Mouse (Mus musculus): ENCODE measurements around the gene Rap1gap2. TPM values are rescaled to one million over a fixed set of nuclear protein-coding genes. Genes with fewer than 3 reads are reported as not detected.

The Rap1gap2 gene
- polyA plus RNA-seq, 1 experiment, result 7.3 TPM

DNA sequence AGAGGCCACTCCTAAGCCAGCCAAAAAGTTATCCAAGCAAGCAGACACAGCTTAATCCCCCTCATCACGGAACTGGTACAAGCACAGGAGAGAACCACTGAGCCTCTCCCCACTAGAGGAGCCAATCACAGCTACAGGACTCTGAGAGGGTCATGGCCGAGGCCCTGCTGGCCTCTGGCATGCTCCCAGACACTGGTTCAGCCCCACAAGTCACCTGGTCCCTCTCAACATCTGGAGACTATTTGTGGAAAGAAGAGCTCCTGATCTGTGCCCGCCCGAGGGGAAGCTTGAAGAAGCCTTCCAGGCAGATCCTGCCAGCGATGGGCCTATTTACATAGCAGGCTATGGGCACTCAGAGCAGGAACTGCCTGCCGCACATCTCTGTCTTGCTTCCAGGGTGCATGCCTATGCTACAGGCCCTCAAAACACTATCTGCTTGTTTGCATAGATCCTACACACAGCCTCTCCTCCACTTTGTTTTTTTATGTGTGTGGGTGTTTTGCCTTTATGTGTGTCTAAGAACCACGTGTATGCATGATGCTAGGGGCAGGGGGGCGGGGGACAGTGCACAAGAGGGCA is 111.1 kb downstream of the Rap1gap2 start:
- no peak for TF ChIP-seq CTCF (IDR thresholded peaks at IDR 0.05; ENCODE audit: borderline replicate concordance, insufficient read depth, low read length)
- TF ChIP-seq POLR2A (IDR thresholded peaks at IDR 0.05; ENCODE audit: low read depth, low read length), result no peak
- Histone ChIP-seq H3K4me1 (ENCODE audit: control insufficient read depth, insufficient read depth, low read length) (0 out of 2 replicates have a peak, but pooled peaks cover 3% of the 10 kb centered on the region), H3K27ac (ENCODE audit: insufficient read depth, low read length) (no peak overlapping the region), H3K4me3 (ENCODE audit: insufficient read depth, low read length) (no peak overlapping the region)

DNA sequence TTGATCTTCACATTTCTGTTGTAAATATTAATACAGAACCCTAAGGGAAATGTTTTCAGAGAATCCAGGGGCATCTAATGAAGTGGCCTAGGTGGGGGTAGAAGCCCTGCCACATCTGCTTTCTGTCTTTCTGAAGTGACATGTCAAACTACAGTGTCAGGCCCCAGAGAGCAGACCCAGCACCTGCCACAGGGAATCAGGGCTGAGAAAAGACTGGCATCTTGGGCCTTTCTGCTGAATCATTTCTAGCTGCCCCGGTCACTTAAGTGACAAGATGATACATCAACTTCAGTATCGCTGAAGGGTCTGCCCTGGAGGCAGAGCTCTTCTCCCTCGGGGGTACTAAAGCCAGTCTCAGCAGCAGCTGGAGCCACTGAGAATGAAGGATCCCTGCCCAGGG is 111.7 kb downstream of the Rap1gap2 start:
- Histone ChIP-seq H3K4me3 (ENCODE audit: insufficient read depth, low read length) (no peak overlapping the region), H3K4me1 (ENCODE audit: control insufficient read depth, insufficient read depth, low read length) (0 out of 2 replicates have a peak, but pooled peaks cover 3% of the 10 kb centered on the region), H3K27ac (ENCODE audit: insufficient read depth, low read length) (no peak overlapping the region)
- TF ChIP-seq CTCF (IDR thresholded peaks at IDR 0.05; ENCODE audit: borderline replicate concordance, insufficient read depth, low read length), result no peak
- no peak for TF ChIP-seq POLR2A (IDR thresholded peaks at IDR 0.05; ENCODE audit: low read depth, low read length)

DNA sequence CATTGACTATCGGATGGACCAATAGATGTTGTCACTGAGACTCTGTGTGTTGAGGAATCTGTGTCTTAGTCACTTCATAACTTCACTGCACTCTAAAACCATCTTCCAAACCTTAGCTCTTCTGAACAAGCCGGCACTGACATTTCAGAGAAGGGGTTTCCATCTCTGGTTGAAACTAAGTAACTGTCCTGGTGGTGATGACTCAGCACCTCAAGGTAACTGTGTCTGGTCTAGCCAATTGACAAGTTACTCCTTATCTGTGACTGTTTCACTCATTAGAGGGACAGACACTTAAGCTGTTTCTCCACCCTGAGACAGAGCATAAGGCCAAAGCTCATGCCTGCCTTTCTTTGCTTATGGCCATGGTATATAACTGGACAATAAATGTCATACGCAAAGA is 114.1 kb downstream of the Rap1gap2 start:
- no peaks in the 10 kb centered on the region for H3K4me1 ChIP-seq (ENCODE audit: control insufficient read depth, insufficient read depth, low read length)
- no peak for TF ChIP-seq POLR2A (IDR thresholded peaks at IDR 0.05; ENCODE audit: low read depth, low read length)
- TF ChIP-seq CTCF (IDR thresholded peaks at IDR 0.05; ENCODE audit: borderline replicate concordance, insufficient read depth, low read length), result no peak
- no peak overlapping the region for H3K27ac ChIP-seq (ENCODE audit: insufficient read depth, low read length)
- H3K4me3 ChIP-seq (ENCODE audit: insufficient read depth, low read length), result no peak overlapping the region

DNA sequence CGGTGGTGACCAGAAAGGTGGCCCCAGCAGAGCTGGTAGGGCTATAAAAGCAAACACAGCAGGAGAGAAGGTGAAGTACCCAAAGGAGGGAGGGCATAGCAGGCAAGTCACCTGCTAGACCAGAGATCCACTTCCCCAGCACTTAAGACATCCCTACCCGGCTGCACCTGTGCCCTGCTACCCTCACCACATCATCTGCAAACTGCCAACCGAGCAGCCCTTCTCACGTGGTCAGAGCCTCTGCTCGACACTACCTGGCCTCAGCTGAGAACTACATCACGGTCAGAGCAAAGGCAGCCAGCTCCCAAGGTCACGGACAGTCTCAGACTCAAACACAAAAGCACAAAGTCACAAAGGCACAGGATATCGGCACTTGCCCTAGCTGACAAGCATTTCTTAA is 116.8 kb downstream of the Rap1gap2 start:
- H3K4me1 ChIP-seq (ENCODE audit: control insufficient read depth, insufficient read depth, low read length), result no peaks in the 10 kb centered on the region
- no peak overlapping the region for H3K4me3 ChIP-seq (ENCODE audit: insufficient read depth, low read length)
- no peak overlapping the region for H3K27ac ChIP-seq (ENCODE audit: insufficient read depth, low read length)
- TF ChIP-seq POLR2A (IDR thresholded peaks at IDR 0.05; ENCODE audit: low read depth, low read length) (no peak), CTCF (IDR thresholded peaks at IDR 0.05; ENCODE audit: borderline replicate concordance, insufficient read depth, low read length) (no peak)

DNA sequence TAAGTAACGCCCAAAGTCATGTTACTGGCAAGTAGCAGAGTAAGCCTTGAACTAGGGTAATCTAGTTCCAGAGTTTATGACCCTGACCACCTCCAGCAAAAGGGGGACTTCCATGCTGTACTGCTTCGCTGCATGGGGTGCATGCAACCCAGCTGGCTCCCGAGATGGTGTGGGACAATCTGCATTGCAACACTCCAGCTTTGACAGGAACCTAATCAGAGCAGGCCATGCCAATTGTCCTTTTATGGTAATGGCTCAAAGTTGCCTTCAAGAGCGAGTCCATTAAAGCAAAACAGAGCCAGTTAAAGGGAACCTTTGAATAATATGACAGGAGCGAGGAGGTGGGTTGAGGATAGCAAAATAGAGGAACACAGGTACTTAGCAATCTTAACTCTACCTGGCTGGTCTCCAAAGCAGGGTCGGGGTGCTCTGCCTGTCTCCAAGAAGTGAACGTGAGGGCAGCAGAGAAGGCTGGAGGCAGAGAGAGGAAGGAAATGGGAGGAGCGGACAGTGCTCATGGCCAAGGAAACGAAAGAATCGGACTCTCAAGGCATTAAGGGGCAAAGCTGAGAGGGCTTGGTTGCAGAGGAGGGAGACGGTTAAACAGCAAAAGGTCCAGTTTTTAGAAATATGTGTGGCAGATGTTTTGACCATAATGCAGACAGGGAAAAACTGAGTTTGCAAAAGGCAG is 117.4 kb downstream of the Rap1gap2 start:
- no peak for TF ChIP-seq POLR2A (IDR thresholded peaks at IDR 0.05; ENCODE audit: low read depth, low read length)
- no peak for TF ChIP-seq CTCF (IDR thresholded peaks at IDR 0.05; ENCODE audit: borderline replicate concordance, insufficient read depth, low read length)
- Histone ChIP-seq H3K4me1 (ENCODE audit: control insufficient read depth, insufficient read depth, low read length) (no peaks in the 10 kb centered on the region), H3K4me3 (ENCODE audit: insufficient read depth, low read length) (no peak overlapping the region), H3K27ac (ENCODE audit: insufficient read depth, low read length) (no peak overlapping the region)

DNA sequence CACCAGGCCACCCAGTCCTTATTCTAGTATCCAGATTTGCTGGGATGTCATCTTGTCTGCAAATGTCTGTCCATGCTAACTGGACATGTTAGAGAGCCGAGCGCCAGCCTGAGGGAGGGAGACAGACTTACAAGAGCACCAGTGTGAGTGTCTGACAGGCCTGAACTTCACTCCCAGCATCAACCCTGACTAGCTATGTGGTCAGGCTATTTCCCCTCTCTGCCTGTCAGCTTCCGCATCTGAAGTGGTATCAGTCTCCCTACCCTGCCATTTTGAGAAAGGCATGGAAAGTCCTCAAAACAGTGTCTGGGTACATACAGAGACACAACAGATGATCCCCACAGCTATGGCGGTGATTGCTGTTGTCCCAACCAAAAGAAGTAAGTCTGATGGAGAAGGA is 119.6 kb downstream of the Rap1gap2 start:
- TF ChIP-seq POLR2A (IDR thresholded peaks at IDR 0.05; ENCODE audit: low read depth, low read length) (no peak), CTCF (IDR thresholded peaks at IDR 0.05; ENCODE audit: borderline replicate concordance, insufficient read depth, low read length) (no peak)
- Histone ChIP-seq H3K27ac (ENCODE audit: insufficient read depth, low read length) (no peak overlapping the region), H3K4me3 (ENCODE audit: insufficient read depth, low read length) (no peak overlapping the region), H3K4me1 (ENCODE audit: control insufficient read depth, insufficient read depth, low read length) (no peaks in the 10 kb centered on the region)

DNA sequence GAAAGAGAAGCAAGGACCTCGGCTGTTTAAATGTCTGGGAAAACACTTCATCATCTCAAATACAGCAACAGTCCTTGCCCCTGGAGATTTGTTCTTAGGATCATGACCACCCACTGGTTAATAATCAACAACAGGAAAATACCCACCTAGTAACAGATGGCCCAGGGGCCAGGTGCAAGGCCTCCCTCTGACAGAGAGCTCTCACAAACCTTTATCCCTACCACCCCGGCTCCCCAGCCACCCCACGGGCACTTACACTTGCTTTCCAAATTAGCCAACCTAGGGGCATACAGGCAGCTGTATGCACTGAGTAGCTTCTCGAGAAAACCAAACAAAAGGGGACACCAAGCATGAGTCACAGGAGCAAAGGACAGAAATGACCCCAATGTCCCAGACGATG is 121.5 kb downstream of the Rap1gap2 start:
- Histone ChIP-seq H3K27ac (ENCODE audit: insufficient read depth, low read length) (no peak overlapping the region), H3K4me3 (ENCODE audit: insufficient read depth, low read length) (no peak overlapping the region), H3K4me1 (ENCODE audit: control insufficient read depth, insufficient read depth, low read length) (no peaks in the 10 kb centered on the region)
- no peak for TF ChIP-seq CTCF (IDR thresholded peaks at IDR 0.05; ENCODE audit: borderline replicate concordance, insufficient read depth, low read length)
- TF ChIP-seq POLR2A (IDR thresholded peaks at IDR 0.05; ENCODE audit: low read depth, low read length), result no peak

DNA sequence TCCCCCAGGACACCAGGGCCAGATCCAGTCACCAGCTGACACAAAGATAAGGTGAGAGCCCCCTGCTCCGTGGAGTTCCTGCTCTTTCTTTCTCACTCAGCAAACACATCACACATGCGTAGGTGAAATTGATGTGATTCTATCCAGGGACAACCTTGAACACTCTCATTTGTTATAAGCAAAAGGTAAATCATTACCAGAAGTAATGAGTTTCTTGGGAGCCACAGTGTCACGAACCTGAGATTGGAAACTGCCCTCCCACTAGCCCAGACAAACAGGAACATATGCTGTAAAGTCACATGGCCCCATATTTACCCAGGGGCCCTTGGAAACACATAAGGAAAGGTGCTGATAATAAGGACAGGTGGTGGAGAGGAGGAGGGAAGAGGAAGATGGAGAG is 122.8 kb downstream of the Rap1gap2 start:
- Histone ChIP-seq H3K4me3 (ENCODE audit: insufficient read depth, low read length) (no peak overlapping the region), H3K27ac (ENCODE audit: insufficient read depth, low read length) (no peak overlapping the region)
- TF ChIP-seq POLR2A (IDR thresholded peaks at IDR 0.05; ENCODE audit: low read depth, low read length) (no peak), CTCF (IDR thresholded peaks at IDR 0.05; ENCODE audit: borderline replicate concordance, insufficient read depth, low read length) (no peak)

DNA sequence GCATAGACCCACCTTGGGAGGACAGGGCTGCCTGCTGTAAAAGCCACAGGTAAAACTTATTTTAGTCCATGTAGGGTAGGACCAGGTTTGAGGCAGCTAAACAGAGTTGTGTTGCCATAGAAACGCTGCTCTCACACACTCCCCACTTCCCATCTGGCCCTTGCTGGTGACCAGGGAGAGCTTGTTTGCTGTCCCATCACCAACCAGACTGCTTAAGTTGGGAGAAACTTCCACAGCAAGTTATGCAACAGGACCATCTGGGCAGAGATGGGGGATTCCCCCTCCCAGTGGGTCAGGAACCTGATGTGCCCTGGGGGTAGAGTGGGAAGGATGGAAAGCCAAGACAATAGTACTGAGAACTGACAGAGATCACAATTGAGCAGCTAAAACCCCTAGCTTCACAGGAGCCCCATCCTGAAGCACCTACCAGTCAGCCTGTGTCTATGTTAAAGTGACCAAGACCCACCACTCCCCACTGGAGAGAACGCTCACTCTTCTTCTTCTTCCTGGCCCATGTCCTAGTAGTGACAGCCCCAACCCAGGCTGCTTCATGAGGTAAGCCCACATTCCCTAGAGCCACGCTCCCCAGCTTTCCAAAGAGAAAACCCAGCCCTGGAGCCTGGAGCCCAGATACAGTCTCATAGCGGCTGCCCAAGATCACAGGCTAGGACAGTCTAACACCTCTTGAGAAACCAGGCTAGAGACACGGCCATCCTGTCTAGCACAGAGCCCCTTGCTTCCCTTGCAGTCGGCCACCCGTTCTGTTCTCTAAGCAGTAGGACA is 125.1 kb downstream of the Rap1gap2 start:
- Histone ChIP-seq H3K4me3 (ENCODE audit: insufficient read depth, low read length) (no peak overlapping the region), H3K4me1 (ENCODE audit: control insufficient read depth, insufficient read depth, low read length) (peaks cover 10% of the 10 kb centered on the region), H3K27ac (ENCODE audit: insufficient read depth, low read length) (no peak overlapping the region)
- TF ChIP-seq CTCF (IDR thresholded peaks at IDR 0.05; ENCODE audit: borderline replicate concordance, insufficient read depth, low read length) (no peak), POLR2A (IDR thresholded peaks at IDR 0.05; ENCODE audit: low read depth, low read length) (no peak)

More for the DNA sequence above, 122.8 kb downstream of the Rap1gap2 start:
- peaks cover 6% of the 10 kb centered on the region; the same call in 1 of the 2 replicates for H3K4me1 ChIP-seq (ENCODE audit: control insufficient read depth, insufficient read depth, low read length)

DNA sequence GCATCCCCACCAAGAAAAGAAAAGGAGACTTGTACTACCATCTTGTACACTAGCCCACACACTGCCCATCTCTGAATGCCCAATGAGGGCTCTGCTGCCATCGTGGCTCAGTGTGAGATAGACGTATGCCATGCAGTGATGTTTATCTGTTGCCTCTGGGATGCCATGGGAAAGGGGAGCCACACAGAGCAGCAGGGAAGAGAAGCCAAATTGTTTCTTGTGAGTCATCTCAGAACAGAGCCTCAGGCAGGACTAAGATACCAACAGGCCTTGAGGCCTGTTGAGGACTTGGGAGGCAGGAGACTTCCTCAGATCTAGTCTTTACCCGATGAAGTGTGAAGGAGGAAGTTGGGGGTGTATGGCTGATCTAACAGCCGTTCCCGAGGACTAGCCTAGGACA is 126.8 kb downstream of the Rap1gap2 start:
- Histone ChIP-seq H3K4me1 (ENCODE audit: control insufficient read depth, insufficient read depth, low read length) (peaks cover 10% of the 10 kb centered on the region), H3K27ac (ENCODE audit: insufficient read depth, low read length) (peak overlapping the region; percentile 42; the same call in 1 of the 2 replicates), H3K4me3 (ENCODE audit: insufficient read depth, low read length) (no peak overlapping the region)
- TF ChIP-seq CTCF (IDR thresholded peaks at IDR 0.05; ENCODE audit: borderline replicate concordance, insufficient read depth, low read length), result no peak
- no peak for TF ChIP-seq POLR2A (IDR thresholded peaks at IDR 0.05; ENCODE audit: low read depth, low read length)
